Mouse (Mus musculus) adrenal gland, adult 2 months (tissue): ENCODE data around the gene Runx2. TPM values are rescaled to one million over a fixed set of nuclear protein-coding genes. Genes with fewer than 3 reads are reported as not detected.

Experiments
- DNase-seq: peaks from one replicate; pipeline ENCODE4 v3.0.0; 2021
- polyA plus RNA-seq: library from polyadenylated mRNA; depleted of rRNA; stranded (reverse); fragments of >200 nt; gene quantifications from 2 replicates; pipeline ENCODE4 v1.2.3, GENCODE M21; 2012
- total RNA-seq, 2 experiments: library from RNA; stranded (reverse); gene quantifications; 2 replicates each; pipeline ENCODE4 v1.2.3; 2021

Gene Runx2
- total and polyA plus RNA-seq, 3 experiments = 16.8 to 32.5 (median 31.0) TPM

DNA sequence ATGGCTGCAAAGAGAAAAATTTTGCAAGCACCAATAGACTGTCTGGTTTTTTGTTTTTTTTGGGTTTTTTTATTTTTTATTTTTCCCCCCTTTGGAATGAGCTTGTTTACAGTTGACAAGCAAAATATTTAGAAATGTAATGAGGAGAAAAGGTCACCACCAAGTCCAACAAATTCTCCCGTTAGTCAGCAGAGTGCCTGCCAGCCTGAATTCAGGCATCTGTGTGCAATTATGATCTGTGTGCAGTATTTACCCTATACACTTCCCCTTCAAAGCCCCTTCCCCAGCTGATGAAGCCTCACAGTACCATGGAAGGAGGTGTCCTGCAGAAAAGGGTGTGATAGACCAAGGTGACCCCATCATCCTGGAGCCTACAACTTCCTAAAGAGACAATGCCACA is 290.5 kb downstream of the Runx2 start:
- no peak for DNase-seq

DNA sequence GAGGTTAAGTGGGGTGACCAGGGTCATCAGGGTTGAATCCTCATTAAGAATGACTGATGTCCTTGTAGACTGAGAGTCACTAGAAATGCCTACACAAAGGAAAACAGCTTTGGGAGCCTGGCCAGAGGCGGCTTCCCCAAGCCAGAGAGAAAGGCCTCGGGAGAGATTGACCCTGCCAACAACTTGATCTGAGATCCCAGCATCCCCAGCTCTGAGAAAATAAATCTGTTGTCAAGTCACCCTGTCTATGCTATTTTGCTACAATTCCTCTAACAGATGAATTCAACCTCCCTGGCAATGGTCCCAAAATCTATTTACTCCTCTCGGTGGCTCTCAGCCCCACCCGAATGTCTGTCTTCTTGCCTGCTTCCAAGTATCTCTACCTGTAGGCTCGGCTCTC is 291.7 kb downstream of the Runx2 start:
- DNase-seq = peak; percentile 80

DNA sequence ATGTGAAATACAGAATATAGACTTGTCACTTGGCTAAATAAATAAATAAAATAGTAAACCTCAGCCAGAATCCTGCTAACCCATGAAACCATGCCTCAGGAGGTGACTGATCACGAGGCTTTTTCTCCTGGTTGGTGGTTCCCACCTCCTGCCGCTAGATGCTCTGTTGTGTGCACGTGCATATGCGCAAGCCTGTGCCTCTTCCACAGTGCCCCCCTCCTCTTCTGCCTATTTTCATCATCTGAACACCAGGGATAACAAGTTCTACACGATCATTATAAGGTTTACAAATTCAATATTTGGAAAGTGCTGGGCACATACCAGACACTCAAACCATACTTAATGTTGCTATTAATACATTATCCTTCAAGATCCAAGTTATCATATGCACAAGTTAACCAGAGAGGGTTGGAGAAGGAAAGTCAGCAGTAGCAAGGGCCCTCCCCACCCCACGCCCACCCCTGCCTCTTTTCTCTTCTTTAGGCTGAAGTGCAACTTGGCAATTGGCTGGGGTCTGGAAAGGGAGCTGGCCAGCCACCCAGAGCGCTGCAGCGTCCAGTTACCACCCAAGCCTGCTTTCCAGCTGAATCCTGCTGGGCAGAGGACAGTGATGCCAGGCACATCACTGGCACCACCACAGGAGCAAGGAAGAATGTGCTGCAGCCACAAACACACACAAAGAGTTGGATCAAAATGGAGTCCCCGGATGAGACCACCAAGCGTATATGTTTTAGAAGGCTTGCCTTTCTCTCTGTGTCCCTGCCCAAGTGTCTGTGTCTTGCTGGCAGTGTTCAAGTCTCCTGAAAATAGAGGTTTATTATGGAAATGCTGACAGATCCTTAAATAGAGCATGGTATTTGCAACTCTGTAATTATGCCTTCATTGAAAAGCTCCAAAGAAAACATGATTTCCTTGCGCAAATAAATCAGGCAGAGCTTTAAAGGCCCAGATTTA is 294.2 kb downstream of the Runx2 start:
- DNase-seq = no peak

DNA sequence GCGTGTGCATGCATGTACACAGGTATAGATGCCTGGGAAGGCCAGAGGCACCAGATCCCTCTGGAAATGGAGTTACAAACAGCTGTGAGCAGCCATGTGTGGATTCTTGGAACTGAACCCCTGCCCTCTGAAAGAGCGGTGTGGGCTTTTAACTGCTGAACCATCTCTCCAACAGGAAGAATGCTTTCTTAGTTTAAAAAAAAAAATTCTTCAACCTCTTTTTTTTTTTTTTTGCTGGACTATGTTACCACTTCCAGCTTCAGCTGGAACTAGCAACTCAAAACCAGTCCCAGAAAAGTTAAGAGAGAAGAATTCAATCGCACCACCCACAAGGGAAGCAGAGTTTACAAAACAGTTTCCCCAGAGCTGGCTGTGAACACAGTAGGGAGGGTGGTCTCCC is 295.2 kb downstream of the Runx2 start:
- no peak for DNase-seq

DNA sequence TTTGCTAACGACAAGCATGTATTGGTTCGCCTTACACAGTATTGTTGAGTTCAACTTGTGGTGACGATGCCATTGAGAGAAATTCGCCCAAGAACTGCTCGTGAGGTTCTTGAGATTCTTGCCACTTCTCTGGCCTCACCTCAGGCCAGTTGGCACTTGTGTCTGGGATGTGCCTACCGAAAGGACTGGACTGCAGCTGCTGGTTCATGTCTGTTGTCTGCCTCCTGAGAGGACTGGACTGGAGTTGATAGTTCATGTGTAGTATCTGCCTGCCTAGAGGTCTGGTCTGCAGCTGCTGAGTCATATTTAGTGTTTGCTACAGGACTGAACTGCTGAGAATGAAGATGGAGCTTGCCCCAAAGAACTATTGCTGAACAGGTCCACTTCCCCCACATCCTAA is 296.4 kb downstream of the Runx2 start:
- DNase-seq = no peak

DNA sequence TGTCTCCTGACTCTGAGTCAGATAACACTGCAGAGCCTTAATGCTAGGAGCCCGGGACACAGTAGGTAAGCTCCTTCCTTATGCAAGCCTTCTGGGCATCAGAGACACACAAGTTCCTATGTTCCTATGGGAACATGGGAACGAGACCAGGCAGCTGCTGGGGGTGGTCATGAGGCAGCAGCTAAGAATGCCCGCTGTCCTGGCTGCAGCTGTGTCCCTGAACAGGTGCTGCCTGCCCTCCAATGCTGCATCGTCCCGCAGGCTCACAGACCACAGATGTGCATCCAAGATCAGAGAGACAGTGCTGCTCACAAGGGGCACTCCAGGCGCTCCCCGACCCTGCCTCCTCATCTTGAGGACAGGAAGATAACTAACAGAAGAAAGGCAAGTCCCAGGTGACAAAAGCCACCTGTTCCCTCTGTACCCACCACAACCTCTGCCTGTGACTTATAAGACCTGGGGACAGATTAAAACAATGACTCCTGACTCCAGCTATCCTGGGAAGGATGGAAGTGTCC is 306.3 kb downstream of the Runx2 start:
- no peak for DNase-seq

DNA sequence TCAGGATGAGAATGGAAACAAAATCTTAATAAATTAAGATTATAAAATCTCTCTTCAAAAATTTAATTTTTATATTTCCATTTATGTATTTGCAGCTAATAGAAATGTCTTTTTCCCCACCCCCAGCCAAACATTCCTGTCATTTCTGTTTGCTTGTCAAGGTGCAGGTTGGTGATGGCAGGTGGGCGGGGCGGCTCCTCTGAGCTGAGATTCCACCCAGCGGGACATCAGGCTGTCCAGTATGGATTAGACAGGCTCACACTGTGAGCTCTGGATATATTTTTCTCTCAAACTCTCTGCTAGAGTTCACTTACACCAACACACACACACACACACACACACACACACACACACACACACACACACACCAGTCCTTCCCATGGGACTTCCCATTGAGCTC is 306.9 kb downstream of the Runx2 start:
- DNase-seq = no peak

DNA sequence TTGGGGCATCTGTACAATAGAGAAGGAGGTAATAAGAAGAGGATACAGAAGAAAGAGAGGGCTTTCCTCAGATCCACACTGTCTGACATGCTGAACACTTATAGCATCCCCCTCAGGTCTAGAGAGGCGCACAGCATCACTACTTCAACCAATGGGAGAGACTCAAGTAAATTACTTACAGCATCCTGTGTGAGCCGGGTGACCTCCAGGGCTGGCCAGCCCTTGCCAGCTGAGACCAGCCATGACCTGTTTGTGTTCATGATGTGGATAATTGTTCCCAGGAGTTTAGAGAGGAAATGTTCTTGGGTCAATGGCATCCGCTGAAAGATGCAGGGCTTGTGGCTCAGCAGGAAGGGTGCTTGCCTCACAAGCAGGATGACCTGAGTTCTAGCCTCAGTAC is 308.1 kb downstream of the Runx2 start:
- DNase-seq = no peak

DNA sequence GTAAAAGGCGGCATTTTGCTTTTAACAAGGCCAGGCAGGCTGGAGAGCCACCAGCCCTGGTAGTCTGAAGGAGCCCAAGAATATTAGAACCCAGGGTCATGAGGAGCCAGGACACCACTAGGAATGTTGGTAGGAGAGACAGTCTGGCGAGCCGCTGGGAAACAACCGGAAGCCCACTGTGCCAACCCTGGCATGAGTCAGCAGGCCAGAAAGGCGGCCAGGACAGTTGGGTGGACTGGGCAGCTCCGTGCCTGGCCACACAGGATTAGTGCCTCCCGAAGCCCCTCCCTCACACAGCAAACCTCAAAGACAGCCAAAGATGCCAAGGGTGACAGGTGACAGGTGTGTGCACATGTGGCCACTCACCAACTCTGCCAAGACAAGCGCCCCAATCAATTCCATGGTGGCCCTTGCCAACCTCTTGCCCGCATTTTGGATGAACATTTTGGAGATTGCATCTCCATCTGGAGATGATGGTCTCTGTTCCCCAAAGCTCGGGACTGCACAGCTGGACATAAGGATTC is 309.7 kb downstream of the Runx2 start:
- DNase-seq = no peak

DNA sequence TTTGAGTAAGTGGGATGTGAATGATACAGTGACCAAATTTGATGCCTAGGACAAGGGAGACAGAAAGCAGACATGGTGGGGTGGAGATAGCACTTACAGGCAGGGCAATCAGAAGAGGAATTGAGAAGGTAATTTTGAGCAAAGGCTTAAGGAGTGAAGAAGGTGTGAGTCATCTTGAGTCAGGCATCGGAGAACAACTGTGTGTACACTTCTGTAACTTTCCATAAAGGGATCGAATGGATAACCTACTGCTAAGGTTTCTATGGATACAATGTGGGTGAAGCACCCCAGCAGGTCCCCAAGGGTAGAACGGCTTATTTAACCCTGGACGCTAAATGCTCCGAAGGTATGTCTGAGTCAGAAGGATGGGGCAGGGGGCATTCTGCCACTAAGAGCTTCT is 312.4 kb downstream of the Runx2 start:
- no peak for DNase-seq

DNA sequence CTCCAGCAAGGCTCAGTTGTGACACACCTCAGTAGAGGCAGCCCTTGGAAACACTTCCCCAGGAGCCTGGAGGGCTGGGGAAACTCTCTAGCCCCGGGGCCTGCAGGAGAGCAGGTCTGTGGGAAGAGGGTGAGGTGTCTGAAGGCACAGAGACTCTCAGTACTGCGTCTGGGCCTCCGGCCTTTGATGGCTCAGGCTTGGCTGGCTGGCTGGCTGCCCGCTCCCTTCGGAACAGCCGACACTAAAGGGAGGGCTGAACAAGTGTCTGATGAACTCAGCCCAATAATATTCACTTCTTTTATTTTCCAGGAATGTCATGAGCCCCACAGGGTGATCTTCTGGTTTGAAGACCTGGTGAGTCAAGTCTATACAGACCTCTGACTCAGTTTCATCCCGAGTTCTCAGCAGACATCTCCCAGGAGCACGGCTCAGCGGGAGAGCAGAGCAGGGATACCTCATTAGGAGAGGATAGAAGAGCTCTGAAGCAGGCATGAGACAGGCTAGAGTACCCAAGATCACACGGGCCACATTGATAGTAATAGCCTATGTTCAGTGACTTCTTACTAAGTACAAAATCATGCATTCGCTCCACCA is 314.2 kb downstream of the Runx2 start:
- peak; percentile 61 for DNase-seq

DNA sequence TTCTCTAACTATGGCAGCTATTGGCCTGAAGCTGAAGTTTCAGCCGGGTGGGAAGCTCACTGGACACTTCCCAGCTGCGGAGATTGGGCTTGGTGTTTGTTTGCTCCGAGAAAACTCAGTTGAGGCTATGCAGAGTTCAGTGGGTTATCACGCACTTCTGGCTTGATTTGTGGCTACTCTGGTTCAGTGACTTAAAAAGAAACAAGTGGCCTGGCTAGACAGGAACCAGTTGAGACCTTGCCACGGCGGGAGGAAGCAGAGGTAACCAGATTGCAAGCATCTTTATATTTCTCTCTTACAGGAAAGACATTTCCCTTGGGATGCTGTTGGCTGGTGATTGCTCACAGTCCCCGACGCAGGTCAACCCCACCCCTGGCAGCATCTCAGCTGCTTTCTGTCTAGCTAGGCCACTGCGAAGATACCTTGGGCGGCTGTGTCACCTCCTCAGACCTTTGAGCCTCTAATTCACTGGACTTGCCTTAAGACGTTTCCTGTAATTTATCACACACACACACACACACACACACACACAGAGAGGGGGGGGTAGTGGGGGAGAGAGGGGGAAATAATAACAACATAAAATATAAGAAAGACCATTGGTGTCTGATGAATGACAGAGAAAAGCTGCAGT is 324.3 kb downstream of the Runx2 start:
- DNase-seq = peak; percentile 10

DNA sequence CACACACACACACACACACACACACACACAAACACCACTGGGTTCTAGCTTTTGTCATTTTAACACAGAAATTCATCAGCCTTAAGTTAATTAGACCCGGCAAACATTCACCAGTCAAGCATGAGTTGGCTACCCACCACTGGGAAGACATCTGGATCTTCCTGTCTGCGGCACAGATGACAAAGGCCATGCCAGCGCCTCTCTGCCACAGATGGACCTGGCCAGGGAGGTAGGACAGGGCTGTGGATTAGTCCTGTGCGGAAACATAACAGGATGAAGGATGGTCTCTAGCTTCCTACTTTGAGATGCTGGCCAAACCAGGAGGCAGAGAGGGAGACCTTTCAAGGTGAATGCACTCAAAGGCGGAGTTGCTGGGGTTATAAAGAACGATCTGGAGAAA is 325.3 kb downstream of the Runx2 start:
- DNase-seq = no peak

DNA sequence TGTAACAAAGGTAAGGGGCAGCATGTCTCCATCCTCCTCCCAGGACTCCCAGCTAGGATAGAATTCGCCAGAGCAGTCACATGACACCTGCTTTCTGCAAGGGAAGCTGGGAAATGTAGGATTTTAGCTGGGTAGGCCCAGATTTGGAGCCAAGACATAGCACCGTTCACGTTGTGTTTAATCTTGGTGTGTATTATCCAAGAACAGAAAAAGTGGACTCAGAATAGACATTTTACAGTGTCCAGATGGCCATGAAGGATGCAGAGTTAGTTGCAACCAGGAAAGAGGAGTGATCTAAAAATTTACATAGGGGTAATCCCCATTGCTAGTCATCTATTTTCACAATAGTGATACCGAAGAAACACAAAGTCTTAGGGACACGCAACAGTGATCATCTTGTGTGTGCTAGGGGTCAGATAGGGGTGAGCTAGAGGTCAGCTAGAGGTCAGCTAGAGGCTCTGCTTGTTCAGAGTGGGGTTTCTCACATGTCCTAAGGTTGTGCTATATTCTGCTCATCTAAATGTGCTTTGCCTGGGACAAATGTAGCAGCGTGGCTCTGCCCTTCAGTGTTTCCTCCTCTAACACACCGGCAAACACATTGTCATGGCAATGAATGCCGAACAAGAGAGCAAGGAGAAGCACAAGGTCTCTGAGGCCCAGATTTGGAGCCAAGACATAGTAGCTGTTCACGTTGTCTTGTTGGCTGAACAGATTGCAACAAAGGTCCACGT is 326.9 kb downstream of the Runx2 start:
- DNase-seq = peak; percentile 4

DNA sequence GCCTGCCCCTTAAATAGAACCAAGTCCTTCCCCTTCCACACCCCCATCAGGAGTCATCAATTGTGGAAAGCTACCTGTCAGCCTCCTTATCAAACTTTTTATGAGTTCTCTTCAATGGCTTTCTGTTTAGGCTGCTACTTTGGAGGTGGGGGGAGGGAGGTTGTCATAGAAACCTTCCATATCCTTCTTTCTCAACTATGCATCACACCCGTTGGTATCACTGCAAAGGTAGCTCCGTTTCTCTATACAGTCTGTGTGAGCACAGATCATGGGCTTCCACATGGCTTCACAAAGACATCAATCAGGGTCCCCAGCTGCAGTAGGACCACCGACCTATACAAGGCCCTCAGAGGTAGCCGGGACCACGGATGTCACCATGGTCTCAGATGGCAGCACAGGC is 329.3 kb downstream of the Runx2 start:
- no peak for DNase-seq

DNA sequence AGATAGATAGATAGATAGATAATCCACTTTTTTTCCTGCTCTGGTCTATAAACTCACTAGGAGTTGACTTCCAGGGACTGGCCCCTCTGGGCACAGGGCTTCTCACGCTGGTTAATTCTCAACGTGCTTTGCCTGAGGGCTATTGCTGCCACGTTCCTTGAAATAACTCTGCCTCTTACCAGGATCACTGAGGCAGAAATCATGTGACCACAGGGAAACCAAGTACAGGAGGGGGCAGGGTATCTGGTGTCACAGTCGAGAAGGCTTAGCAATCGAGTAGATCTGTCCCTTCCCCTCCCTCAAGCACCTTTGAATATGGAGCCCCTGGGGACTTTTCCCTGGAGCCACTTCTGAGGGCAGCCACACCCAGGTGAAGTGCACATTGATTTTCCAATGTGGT is 334.7 kb downstream of the Runx2 start:
- no peak for DNase-seq

DNA sequence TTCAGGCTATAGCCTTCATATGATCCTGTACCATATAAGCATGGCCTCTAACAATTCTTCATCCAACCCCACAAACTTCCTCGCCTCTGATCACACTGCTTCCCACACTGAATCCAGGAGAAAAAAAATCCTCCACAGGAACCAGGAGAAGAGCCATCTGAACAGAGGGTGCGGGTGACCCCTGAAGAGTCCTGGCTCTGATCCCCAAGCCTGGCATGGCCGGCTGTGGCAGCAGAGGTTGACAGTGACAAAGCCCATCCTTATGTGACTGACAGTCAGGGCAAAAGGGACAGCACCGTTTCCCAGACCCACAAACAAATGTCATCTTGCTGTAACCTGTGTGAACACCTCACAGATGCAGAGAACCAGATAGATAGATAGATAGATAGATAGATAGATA is 335.1 kb downstream of the Runx2 start:
- no peak for DNase-seq

DNA sequence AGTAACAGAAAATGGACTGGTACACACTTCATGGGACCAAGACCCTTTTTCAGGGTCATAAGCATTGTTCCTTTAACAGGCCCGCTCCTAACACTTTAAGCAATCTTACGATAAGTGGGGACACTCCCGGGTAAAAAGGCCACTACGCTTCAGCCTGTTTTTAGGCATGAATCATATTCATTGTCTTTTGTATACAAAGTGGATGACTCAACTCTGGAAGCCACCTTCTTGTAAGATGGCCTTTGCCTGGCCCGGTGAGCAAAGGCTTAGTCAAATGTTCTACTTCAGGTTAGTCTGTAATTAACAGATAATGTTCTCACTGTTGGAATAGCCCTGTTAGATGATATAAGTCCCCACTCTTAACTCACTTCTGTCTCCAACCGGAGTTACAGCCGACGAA is 338.7 kb downstream of the Runx2 start:
- DNase-seq = no peak

DNA sequence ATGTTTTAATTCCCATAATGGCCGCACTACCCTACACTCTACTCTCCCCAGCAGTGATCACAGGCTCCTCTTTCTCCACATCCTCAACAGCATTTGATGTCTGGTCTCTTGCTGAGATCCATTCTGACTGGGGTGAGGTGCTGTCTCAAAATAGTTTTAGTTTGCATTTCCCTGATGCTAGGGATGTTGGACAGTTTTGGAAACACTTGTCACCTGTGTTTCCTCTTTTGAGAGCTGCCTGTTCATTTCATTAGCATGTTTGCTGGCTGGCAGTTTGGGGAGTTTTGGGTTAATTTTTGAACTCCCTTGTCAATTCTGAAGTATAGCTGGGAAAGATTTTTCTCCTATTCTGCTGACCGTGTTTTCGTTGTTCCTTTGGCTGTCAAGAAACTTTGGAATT is 340.3 kb downstream of the Runx2 start:
- no peak for DNase-seq

DNA sequence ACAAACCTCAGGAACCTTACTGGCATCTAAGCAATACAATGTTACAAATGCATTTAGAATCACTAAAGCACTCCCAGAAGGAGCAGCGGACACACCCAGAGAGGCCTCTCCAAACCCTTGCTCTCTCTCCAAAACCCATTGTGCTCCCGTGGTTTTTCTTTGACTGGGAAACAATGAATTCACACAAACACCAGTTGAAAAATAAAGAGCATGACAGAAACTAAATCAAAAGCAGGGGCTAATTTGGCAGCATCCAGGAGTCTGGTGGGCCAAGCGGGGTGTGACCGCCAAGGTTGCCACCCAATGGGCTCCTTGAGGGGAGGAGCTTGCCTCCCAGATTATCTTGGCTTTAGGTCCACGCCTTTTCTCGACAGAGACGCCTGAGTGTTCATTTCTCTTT is 341.9 kb downstream of the Runx2 start:
- no peak for DNase-seq

DNA sequence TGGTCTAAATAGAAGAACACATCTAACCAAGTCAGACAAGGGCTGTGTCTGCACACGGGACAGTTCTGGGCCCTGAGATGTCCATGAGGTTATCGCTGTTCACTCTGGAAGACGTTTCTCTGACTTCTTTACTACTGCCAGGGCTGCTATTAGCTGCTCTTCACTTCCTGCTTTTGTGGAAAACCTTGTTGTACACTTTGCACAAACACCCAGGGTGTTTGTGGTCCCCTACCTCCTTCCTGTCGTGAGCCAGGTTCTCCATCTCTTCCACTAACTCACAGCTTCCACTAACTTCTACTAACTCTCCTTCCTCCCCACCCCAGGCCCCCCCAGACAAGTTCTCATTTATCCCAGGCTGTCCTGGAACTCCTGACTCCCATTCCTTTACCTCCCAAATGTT is 350.9 kb downstream of the Runx2 start:
- DNase-seq = no peak

DNA sequence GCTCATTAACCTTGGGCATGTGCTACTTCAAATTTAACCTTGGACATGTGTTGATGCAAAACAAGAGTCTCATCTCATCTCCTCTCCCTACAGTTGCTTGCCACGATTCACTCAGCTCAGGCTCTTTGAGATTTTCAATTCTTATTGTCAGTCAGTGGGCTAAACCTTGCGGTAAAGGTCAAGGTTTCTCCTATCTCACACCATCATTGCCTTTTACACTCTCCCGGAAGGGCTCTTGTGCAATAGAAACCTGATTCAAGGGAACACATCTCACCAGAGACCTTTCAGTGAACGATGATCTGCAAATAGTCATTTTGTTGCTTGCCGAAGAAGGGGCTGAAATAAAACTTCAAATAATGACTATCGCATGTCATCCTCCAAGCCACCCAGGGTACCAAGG is 354.4 kb downstream of the Runx2 start:
- peak; percentile 35 for DNase-seq
